Mouse (Mus musculus) CD4-positive naive resting alpha-beta T cell, adult 76 days (primary cell): Measurements from ENCODE around the gene Chm. TPM values are rescaled to one million over a fixed set of nuclear protein-coding genes. Genes with fewer than 3 reads are reported as not detected.

ENCODE experiments used
- total RNA-seq: library from RNA; stranded (reverse); gene quantifications from one replicate; pipeline ENCODE4 v1.2.4, GENCODE M21; 2023

Chm gene
- 23.1 TPM for total RNA-seq

DNA sequence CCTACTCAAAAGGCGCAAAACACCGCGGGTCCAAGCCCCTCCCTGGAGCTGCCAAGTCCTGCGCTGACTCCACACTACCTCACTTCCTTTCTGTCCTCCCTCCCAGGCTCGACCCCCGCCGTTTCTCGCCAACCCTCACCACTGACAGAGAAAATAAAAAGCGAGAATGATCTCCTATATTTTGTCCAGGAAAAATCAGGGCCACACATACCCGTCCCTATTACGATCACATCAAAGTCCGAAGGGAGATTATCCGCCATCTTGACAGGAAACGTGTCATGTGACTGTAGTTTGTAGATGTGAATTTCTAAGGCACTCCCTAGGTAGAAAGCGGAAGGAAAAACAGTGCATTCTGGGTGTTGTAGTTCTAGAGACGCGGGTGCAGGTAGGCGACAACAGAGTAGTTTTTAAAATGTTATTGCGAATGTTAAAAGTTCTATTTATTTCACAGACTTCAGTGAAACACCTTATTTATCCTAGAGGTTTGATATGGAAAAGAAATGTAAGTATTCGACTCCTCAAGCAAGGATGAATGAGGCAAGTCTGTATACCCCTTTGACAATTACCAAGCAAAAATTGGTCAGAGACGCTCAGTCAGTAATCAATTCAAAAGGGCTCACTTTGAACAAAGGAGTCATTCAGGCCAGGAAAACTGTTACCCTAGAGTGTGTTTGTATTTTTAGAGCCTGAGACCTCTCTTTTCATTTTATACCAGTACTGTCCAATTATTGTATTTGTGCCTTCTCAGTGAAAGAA lies at the start of gene Chm:
Gene Chm (minus strand): TSS at position 288 of the 756 bp plus-strand sequence.

Other genes with a start within 250 kb of the Chm start
- not detected for gene Dach2, start 112.0 kb upstream of the Chm start, total RNA-seq